Mouse (Mus musculus) embryonic facial prominence, embryonic 13.5 days (tissue): ENCODE measurements around the gene Mfsd4a. TPM values are rescaled to one million over a fixed set of nuclear protein-coding genes. Genes with fewer than 3 reads are reported as not detected.

ENCODE experiments used
- ATAC-seq: fragments of 200-750 bp; cut with Nextera tagmentation; 2 replicates; pipeline ENCODE4 v1.8.0; 2017; ENCODE audit warnings: low read depth; ENCODE audit not compliant: insufficient number of reproducible peaks, insufficient read depth, low FRiP score, low TSS enrichment
- H3K27ac ChIP-seq: fragments of 300-500 bp; sonication (generic); 2 replicates; pipeline ENCODE4 v1.5.1; 2015; ENCODE audit warnings: moderate library complexity, mild to moderate bottlenecking, inconsistent platforms
- H3K27me3 ChIP-seq: fragments of 300-500 bp; sonication (generic); 2 replicates; pipeline ENCODE4 v1.6.1; 2015; ENCODE audit warnings: mild to moderate bottlenecking, inconsistent platforms
- H3K36me3 ChIP-seq: fragments of 300-500 bp; sonication (generic); 2 replicates; pipeline ENCODE4 v1.6.1; 2015; ENCODE audit warnings: mild to moderate bottlenecking, inconsistent platforms
- H3K4me1 ChIP-seq: fragments of 300-500 bp; sonication (generic); 2 replicates; pipeline ENCODE4 v1.6.1; 2015; ENCODE audit warnings: inconsistent platforms
- H3K4me2 ChIP-seq: fragments of 300-500 bp; sonication (generic); 2 replicates; pipeline ENCODE4 v1.6.1; 2015; ENCODE audit warnings: moderate library complexity, mild to moderate bottlenecking, inconsistent platforms
- H3K4me3 ChIP-seq: fragments of 300-500 bp; sonication (generic); 2 replicates; pipeline ENCODE4 v1.5.1; 2015; ENCODE audit warnings: mild to moderate bottlenecking, inconsistent platforms
- H3K9ac ChIP-seq: fragments of 300-500 bp; sonication (generic); 2 replicates; pipeline ENCODE4 v1.6.1; 2015; ENCODE audit warnings: mild to moderate bottlenecking, inconsistent platforms
- H3K9me3 ChIP-seq: fragments of 300-500 bp; sonication (generic); 2 replicates; pipeline ENCODE4 v1.6.1; 2016; ENCODE audit warnings: inconsistent platforms
- whole genome bisulfite sequencing: fragments of 180-500 bp; shearing (Covaris S2); methylation state at CpG from one replicate; pipeline ENCODE4 v1.1.7; 2015; ENCODE audit warnings: mixed read lengths; 5-methylcytosine and 5-hydroxymethylcytosine counted together
- polyA plus RNA-seq: library from polyadenylated mRNA; unstranded; fragments of >200 nt; fragmentation: Nextera tagmentation; extraction: Ambion mirVana; gene quantifications from 2 replicates; pipeline ENCODE4 v1.2.1, GENCODE M21; 2015

The Mfsd4a gene
- polyA plus RNA-seq, 1 experiment from 2014 or later = 13.5 TPM

DNA sequence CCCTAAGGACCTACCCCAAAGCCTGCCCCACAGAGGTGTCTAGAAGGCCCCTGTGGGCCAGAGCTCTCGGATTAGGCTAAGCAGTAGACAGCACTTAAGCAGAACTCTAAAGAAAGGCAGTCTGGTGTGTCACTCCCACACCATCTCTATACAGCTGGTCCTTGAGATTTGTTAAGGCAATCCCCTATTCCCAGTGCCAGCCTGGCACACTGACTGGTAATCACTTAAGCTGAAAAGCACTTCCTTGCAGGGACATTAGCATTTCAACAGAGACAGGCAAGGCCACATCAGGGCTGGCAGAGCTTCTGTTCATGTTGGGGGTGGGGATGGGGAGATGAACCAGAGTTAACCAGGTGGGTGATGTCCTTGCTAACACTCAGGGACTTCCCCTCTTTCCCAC, 2.9 kb downstream of the Mfsd4a start:
- Histone ChIP-seq H3K4me3 (no peak overlapping the region), H3K9me3 (no peaks in the 10 kb centered on the region), H3K9ac (no peak overlapping the region), H3K27me3 (peaks cover 57% of the 10 kb centered on the region), H3K27ac (no peak overlapping the region), H3K4me2 (no peak overlapping the region), H3K4me1 (peaks cover 11% of the 10 kb centered on the region; the same call in 1 of the 2 replicates), H3K36me3 (no peaks in the 10 kb centered on the region)
- ATAC-seq = no peak
- WGBS = 58% methylated on average over 1 of the region's 1 CpGs

DNA sequence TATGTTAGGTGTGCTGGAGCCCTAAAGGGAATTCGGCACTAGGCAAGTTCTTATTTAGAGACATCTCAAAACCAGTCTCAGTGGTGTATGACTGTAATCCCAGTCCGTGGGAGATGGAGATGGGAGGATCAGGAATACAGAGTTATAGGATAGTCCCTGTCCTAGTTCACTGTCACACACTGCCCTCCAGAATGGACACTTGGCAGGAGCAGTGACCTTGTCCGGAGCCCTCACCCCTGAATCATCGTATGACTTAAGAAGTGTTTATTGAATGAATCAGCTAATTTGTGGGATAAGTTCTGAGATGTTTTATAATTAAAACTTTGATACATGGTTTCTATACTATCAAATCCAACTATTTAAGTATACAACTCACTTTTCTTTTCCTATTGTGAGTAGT, 4.8 kb downstream of the Mfsd4a start:
- Histone ChIP-seq H3K9ac (no peak overlapping the region), H3K9me3 (no peaks in the 10 kb centered on the region), H3K27me3 (peaks cover 40% of the 10 kb centered on the region), H3K4me3 (no peak overlapping the region), H3K4me2 (no peak overlapping the region), H3K27ac (no peak overlapping the region), H3K36me3 (no peaks in the 10 kb centered on the region), H3K4me1 (peaks cover 10% of the 10 kb centered on the region; the same call in 1 of the 2 replicates)
- ATAC-seq = no peak
- 80% methylated on average over 4 of the region's 4 CpGs for WGBS

DNA sequence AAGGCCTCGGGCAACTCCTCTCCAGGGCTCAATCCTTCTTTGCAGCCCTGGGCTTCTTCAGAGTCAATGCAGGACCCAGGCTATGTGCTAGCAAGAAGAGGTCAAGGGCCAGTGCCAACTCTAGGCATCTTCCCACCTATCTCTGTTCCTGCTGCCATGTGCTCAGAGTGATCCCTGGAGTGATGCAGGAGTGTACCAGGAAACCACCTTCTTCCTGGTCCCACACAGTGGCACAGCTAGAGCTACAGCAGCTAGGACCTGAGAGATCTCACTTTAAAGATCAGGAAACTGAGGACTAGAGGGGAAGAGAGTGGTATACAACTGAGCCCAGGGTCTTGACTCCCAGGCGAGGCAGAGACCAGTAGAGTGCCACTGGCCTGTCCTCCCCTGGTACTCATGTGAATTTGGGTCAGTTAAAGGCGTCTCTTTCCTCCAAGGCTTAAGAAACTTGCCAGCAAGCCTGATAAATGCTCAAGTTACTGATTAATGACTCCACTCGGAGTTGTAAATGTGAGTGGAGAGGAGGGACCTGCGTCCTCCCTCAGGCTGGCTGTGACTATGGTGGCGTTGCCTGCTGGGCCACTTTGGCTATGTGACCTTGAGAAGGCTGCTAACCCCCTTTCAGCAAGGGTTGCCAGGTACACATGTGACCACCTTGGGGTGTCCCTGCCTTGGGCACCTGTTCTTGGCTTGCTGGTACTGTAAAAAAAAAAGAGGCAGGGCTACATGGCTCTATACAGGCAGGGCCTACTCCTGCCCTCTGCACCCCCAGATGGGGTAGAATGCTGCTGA, 5.9 kb downstream of the Mfsd4a start:
- Histone ChIP-seq H3K27me3 (peaks cover 28% of the 10 kb centered on the region), H3K4me3 (no peak overlapping the region), H3K27ac (no peak overlapping the region), H3K9ac (no peak overlapping the region), H3K9me3 (no peaks in the 10 kb centered on the region), H3K36me3 (no peaks in the 10 kb centered on the region), H3K4me1 (no peaks in the 10 kb centered on the region), H3K4me2 (no peak overlapping the region)
- no peak for ATAC-seq
- 68% methylated on average over 6 of the region's 6 CpGs for WGBS

DNA sequence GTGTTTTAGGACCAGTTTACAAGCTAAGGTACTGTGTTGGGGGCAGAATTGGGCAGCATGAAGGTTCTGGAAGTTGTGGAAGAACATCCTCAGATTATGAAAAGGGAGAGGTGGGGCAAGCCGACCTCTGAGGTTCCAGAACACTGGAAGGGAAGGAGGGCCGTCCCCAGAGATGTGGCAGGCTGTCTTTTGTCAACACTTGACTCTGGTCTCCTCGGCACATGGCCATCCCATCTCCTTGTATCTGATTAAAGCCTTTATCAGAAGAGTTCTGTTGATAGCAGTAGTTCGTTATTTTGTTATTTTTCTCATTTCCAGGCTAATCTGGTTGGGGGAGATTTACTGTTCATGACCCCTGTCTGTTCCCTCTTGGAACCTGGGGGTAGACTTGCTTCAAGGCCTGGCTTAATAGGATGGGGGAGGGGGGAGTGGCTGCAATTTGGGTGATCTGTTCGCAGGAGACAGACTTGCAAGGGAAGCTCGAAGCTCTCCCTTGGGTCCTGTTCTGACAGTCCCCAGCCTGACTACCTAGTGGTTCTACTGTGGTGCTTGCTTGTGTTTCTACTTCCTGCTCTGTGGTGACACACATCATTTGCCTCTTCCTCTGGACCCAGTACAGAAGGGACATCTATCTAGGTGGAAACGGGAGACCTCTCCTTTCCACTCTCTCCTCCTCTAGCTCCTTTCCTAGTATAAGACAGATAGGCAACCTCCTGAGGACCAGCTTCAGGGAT, 7.7 kb downstream of the Mfsd4a start:
- Histone ChIP-seq H3K9ac (no peak overlapping the region), H3K4me1 (no peaks in the 10 kb centered on the region), H3K27me3 (peaks cover 11% of the 10 kb centered on the region), H3K36me3 (no peaks in the 10 kb centered on the region), H3K4me3 (no peak overlapping the region), H3K4me2 (no peak overlapping the region), H3K27ac (no peak overlapping the region), H3K9me3 (no peaks in the 10 kb centered on the region)
- no peak for ATAC-seq
- 66% methylated on average over 7 of the region's 7 CpGs for WGBS

DNA sequence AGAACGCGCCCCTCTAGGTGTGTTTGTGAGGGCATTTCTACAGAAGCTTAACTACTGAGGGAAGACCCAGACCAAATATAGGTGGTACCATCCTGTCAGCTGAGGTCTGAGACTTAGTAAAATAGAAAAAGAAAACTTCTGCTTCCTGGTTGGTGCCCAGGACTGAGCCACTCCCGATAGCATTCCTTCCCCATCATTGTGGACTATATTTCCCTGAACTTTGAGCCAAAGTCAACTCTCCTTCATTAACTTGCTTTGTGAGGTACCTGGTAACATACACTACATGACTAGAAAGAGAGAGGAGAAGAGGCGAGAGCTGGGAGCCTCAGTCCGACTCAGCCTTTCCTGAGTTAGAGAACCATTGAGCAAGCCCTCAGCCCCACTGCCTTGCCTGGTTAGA, 9.3 kb downstream of the Mfsd4a start:
- WGBS = 92% methylated on average over 5 of the region's 5 CpGs
- Histone ChIP-seq H3K9ac (no peak overlapping the region), H3K4me3 (no peak overlapping the region)

DNA sequence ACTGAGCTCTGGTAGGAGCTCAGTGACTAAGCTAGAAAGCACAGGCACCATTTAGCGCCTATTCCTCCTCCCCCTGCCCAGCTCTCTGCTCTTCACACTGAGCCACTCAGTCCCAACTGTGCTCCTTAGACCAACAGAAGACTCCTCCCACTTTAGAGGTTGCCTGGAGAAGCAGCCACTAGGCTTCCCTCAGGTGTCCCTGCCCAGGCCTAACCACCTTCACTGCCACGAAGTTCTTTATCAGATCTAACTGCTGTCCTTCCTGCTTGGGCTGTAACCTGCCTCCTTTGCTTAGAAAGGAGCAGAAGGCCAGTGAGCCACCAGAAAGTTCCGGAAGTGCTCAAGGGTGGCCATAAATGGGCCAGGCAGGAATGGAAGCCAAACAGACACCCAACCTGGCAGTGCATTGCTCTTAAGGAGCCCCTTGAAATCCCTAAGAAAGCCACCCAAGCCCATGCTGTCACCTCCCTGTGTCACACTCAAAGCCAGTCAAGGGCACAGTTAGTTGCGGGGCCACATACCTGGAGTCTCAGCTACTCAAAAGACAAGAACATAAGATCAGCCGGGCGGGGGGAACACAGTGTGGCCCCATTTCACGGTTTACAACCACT, 12.7 kb downstream of the Mfsd4a start:
- H3K27me3 ChIP-seq = no peaks in the 10 kb centered on the region

More for the DNA sequence above, 9.3 kb downstream of the Mfsd4a start:
- no peak overlapping the region for H3K27ac ChIP-seq
- no peaks in the 10 kb centered on the region for H3K36me3 ChIP-seq
- H3K9me3 ChIP-seq = no peaks in the 10 kb centered on the region
- no peak overlapping the region for H3K4me2 ChIP-seq
- ATAC-seq = no peak
- no peaks in the 10 kb centered on the region for H3K27me3 ChIP-seq
- H3K4me1 ChIP-seq = no peaks in the 10 kb centered on the region

DNA sequence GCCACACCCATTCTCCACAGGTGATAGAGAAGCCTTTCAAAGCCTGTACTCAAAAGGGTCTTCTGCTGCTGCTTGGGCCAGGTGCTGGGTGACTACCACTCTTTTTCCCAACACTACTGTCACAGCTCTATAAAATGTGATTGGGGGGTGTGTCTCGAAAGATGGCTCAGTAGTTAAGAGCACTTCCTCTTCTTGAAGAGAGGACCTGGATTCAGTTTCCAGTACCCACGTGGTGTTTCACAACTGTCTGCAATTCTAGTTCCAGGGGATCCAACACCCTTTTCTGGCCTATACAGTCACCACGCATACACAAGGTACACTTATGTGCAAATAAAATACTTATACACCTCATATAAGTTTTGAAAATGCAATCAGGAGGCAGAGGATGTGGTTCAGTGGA, 13.5 kb downstream of the Mfsd4a start:
- H3K9ac ChIP-seq = no peak overlapping the region
- no peak overlapping the region for H3K4me2 ChIP-seq
- H3K4me1 ChIP-seq = no peaks in the 10 kb centered on the region
- ATAC-seq = no peak
- no peaks in the 10 kb centered on the region for H3K36me3 ChIP-seq
- 82% methylated on average over 3 of the region's 3 CpGs for WGBS
- no peaks in the 10 kb centered on the region for H3K9me3 ChIP-seq
- H3K27me3 ChIP-seq = no peaks in the 10 kb centered on the region
- H3K4me3 ChIP-seq = no peak overlapping the region
- no peak overlapping the region for H3K27ac ChIP-seq

More for the DNA sequence above, 12.7 kb downstream of the Mfsd4a start:
- ATAC-seq = no peak
- H3K36me3 ChIP-seq = no peaks in the 10 kb centered on the region
- H3K4me1 ChIP-seq = no peaks in the 10 kb centered on the region
- H3K4me2 ChIP-seq = no peak overlapping the region
- H3K9me3 ChIP-seq = no peaks in the 10 kb centered on the region
- 74% methylated on average over 7 of the region's 7 CpGs for whole genome bisulfite sequencing
- no peak overlapping the region for H3K27ac ChIP-seq
- no peak overlapping the region for H3K9ac ChIP-seq
- no peak overlapping the region for H3K4me3 ChIP-seq

DNA sequence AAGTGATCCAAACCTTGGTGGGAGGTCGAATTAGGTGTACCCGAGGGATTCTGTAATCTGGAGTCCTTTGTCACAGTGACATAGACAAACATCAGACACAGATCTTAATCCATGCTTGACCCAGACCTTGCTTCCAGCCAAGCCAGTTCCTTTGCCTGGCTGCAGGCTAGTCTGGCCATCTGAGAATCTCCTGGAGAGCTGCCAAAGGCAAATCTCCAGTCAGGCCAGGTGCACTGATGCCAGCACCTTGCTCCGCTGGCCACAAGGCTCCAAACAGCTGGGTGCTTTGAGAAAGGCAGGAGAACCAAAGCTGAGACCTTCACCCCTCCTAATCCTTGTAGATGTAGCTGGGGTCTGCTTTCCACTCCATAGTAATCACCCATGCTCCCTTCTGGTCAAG, 16.1 kb downstream of the Mfsd4a start:
- H3K4me3 ChIP-seq = no peak overlapping the region
- H3K4me2 ChIP-seq = no peak overlapping the region
- H3K9me3 ChIP-seq = no peaks in the 10 kb centered on the region
- no peak overlapping the region for H3K9ac ChIP-seq
- 84% methylated on average over 3 of the region's 3 CpGs for WGBS
- no peaks in the 10 kb centered on the region for H3K27me3 ChIP-seq
- H3K36me3 ChIP-seq = no peaks in the 10 kb centered on the region
- no peaks in the 10 kb centered on the region for H3K4me1 ChIP-seq
- H3K27ac ChIP-seq = no peak overlapping the region
- ATAC-seq = no peak

DNA sequence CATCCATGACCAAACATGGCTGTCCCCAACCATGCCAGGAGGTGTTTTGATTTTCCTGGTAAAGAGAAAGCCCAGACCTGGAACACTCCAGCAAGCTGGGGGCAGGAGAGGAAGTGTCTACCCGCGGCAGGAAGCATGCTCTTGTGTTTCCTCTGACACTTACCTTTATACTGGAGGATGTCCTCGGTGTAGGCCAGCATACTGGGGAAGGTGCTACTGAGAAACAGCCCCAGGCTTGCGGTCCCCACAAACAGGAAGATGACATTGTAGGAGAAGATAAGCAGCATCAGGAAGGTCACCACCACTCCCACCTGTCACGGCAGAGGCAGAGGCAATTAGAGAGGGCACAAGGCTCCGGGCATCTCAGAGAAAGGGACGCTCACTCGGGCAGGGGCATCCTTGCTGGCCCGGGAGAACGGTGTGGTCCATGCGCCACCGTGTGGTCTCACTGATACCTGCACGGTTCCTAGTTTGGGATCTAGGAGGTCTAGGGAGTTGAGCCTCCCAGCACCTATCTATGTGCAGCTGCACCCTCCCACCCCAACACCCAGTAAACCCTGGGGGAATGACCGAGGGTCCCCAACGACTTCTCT, 21.6 kb downstream of the Mfsd4a start:
- H3K27me3 ChIP-seq = no peaks in the 10 kb centered on the region
- H3K4me1 ChIP-seq = 0 out of 2 replicates have a peak, but pooled peaks cover 3% of the 10 kb centered on the region
- no peaks in the 10 kb centered on the region for H3K9me3 ChIP-seq
- H3K4me3 ChIP-seq = no peak overlapping the region
- no peaks in the 10 kb centered on the region for H3K36me3 ChIP-seq
- WGBS = 20% methylated on average over 15 of the region's 15 CpGs
- H3K4me2 ChIP-seq = no peak overlapping the region
- H3K27ac ChIP-seq = no peak overlapping the region
- no peak for ATAC-seq
- no peak overlapping the region for H3K9ac ChIP-seq

DNA sequence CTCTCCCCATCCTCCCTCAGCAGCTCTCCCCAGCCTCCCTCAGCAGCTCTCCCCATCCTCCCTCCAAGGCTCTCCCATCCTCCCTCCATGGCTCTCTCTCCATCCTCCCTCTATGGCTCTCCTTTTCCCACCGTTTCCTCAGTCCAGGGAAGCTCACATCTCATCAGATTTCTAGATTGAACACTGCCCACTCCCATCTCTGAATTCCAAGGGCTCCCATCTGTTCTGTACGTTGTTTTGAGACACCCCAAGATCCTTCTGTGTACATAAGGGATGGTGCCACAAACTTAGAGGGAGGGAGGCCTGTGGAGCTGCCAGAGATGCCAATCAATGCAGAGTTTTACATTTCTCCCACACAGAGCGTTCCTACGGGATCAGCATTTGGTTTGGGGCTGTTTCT, 24.1 kb downstream of the Mfsd4a start:
- no peak overlapping the region for H3K27ac ChIP-seq
- H3K9ac ChIP-seq = no peak overlapping the region
- peaks cover 7% of the 10 kb centered on the region; the same call in 1 of the 2 replicates for H3K4me1 ChIP-seq
- no peaks in the 10 kb centered on the region for H3K9me3 ChIP-seq
- ATAC-seq = no peak
- no peaks in the 10 kb centered on the region for H3K27me3 ChIP-seq
- H3K4me3 ChIP-seq = no peak overlapping the region
- 57% methylated on average over 4 of the region's 4 CpGs for WGBS
- 0 out of 2 replicates have a peak, but pooled peaks cover under 1% of the 10 kb centered on the region for H3K36me3 ChIP-seq
- no peak overlapping the region for H3K4me2 ChIP-seq

DNA sequence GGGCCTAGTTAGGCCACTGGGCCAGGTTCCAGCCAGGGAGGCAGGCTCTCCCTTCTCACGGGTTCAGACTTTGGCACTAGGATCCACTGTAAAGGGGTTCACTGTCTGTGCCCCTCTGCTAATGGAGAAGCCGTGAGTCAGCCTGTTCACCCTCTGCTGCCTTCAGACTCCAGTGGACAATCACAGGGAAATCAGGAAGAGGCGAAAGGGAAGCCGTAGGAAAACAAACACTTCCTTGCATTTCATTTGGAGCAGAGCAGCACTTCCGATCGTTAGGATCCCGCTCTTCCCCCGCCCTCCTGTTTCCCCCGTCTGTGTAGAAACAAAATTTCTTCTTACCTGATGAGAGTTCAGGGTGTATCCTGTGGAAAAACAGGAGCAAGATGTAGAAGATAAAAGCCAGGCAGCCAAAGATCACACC, 27.7 kb downstream of the Mfsd4a start:
- Histone ChIP-seq H3K4me2 (no peak overlapping the region), H3K4me3 (no peak overlapping the region), H3K36me3 (peaks cover 5% of the 10 kb centered on the region; the same call in 1 of the 2 replicates), H3K9ac (no peak overlapping the region), H3K4me1 (peaks cover 3% of the 10 kb centered on the region; the same call in 1 of the 2 replicates), H3K9me3 (no peaks in the 10 kb centered on the region), H3K27ac (no peak overlapping the region), H3K27me3 (no peaks in the 10 kb centered on the region)
- 65% methylated on average over 9 of the region's 9 CpGs for WGBS
- ATAC-seq = no peak
